Mouse (Mus musculus): Measurements from ENCODE around the gene Cyp39a1. TPM values are rescaled to one million over a fixed set of nuclear protein-coding genes. Genes with fewer than 3 reads are reported as not detected.

Cyp39a1 gene
- polyA plus RNA-seq, 1 experiment = 3.0 TPM

- no peak for DNase-seq (ENCODE audit: low read depth)
Measured at GRCm38 (mm10) chr17:43758607-43759259, 91.5 kb downstream of the Cyp39a1 start.

- DNase-seq (ENCODE audit: low read depth) = no peak
Measured at GRCm38 (mm10) chr17:43784531-43784930, 117.3 kb downstream of the Cyp39a1 start.

DNA sequence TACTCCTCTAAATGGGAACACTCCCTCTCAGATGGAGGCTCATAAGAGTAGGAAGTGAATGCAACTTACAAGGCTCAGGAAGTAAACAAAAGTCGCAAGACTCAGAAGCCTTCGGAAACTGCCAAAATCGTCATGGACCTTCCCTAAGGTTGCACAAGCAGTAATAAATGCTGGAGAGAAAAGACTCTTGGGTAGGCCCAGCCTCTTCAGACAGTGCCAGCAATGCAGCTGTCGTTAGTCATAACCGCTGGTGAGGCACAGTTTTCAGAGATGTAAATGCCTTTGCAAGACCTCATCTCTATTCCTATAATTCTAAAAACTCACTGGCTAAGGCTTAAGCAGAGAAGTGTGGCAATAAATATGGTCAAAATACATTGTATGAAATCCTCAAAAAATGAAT lies 121.0 kb downstream of the Cyp39a1 start:
- DNase-seq (ENCODE audit: low read depth) = no peak

- DNase-seq (ENCODE audit: low read depth) = no peak
Measured at GRCm38 (mm10) chr17:43789376-43789775, 122.2 kb downstream of the Cyp39a1 start.

DNA sequence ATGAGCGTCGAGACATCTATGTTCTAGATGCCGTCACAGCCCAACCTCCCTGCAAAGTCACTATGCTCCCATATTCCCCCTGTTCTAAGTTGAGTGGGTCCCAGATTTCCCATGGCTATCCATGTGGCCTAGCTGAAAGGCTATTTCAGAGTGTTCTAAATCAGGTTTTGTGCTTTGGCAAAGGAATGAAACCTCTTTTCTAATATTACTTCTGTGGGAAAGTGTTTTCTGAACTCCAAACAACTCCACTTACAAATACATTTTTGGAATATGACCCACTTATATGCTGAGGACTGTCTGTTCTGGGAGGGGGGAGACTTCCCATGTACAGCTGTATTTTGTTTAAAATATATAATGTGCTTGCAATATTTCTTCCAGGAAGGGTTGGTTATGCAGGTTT lies 124.5 kb downstream of the Cyp39a1 start:
- DNase-seq (ENCODE audit: low read depth) = no peak

DNA sequence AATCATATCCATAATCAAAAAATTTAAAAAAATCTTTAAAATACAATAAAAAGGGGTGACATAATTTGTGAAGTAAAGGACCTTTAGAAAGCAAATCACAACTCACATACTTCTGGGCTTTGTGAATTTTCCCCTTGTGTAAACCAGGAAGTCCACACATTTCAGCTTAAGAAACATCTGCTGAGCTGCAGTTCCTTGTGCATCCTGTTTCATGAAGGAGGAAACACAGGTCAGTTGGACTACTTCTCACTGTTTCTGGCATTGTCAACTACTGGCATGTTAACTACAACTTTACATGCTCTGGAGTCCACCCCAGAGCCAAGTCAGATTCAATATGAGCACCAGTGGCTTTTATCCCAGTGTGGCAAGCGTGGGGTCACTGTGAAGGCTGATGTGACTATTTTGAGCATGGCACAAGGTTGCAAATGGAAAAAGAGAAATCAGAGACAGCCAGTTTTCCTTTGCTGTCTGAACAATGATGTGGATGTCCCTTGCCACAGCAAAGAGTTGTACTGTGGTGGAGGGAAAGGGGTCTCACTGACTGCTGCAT lies 127.6 kb downstream of the Cyp39a1 start:
- DNase-seq (ENCODE audit: low read depth) = no peak

Other genes starting within 250 kb of the Cyp39a1 start
- gene Mep1a, start 164.6 kb upstream of the Cyp39a1 start, polyA plus RNA-seq (2012; rRNA removed) = 2.5 and 5.3 TPM in 2 replicates
- gene Ankrd66, start 123.8 kb upstream of the Cyp39a1 start, polyA plus RNA-seq (2012; rRNA removed) = 0.96 and 1.2 TPM in 2 replicates
- gene Pla2g7, start 99.3 kb upstream of the Cyp39a1 start, polyA plus RNA-seq (2012; rRNA removed) = 33.6 and 49.6 TPM in 2 replicates
- 0.30 and 0.47 TPM in 2 replicates for gene Tdrd6, start 37.1 kb upstream of the Cyp39a1 start, polyA plus RNA-seq (2012; rRNA removed)
- gene Slc25a27, start 211 bp upstream of the Cyp39a1 start, polyA plus RNA-seq (2012; rRNA removed) = 3.5 and 4.2 TPM in 2 replicates
- 3.9 and 5.6 TPM in 2 replicates for gene Rcan2, start 133.9 kb downstream of the Cyp39a1 start, polyA plus RNA-seq (2012; rRNA removed)